Comparison of ENCODE assay signal across 30 mouse cellular contexts in genomic region chr2:72239456-72239855, GRCm38 (mm10). TPM values are rescaled to one million over a fixed set of nuclear protein-coding genes. Genes with fewer than 3 reads are reported as not detected.
A peak's percentile ranks its signal among the peaks of the same experiment; 100 is the strongest.
DNase-seq lines count a peak whose midpoint lies in the region; ATAC-seq lines count a peak whose summit lies in the region.
"Had no signal": no experiment of that assay in that cellular context is flagged by ENCODE, and none has a peak within 500 bp of the region (broad histone marks: within the 10 kb centered on the region; RNA-seq: fewer than 3 reads in every experiment).

No protein-coding gene starts in this region.

- ATAC-seq in embryonic facial prominence, embryonic 13.5 days (ENCODE audit: insufficient number of reproducible peaks, insufficient read depth, low FRiP score, low TSS enrichment, low read depth) = no peak
- no peak for ATAC-seq in heart, embryonic 16.5 days (replicated peaks; ENCODE audit: extremely low read depth, insufficient read depth, low FRiP score)
- no peak for ATAC-seq in heart, embryonic 12.5 days (ENCODE audit: insufficient number of reproducible peaks, low FRiP score)
- no peak for ATAC-seq in embryonic facial prominence, embryonic 14.5 days (ENCODE audit: low read depth)
- no peak for ATAC-seq in limb, embryonic 15.5 days (ENCODE audit: insufficient number of reproducible peaks, low FRiP score, low TSS enrichment, low read depth)
- ATAC-seq: activated CD4-positive, CD25-positive, alpha-beta regulatory T cell, adult 4 months; forebrain, postnatal 0 days; hindbrain, embryonic 16.5 days; lung, postnatal 0 days had no signal

- H3K4me1 ChIP-seq in embryonic facial prominence, embryonic 13.5 days = peaks cover 47% of the 10 kb centered on the region
- peaks cover 34% of the 10 kb centered on the region for H3K4me1 ChIP-seq in embryonic facial prominence, embryonic 10.5 days
- peaks cover 46% of the 10 kb centered on the region for H3K4me1 ChIP-seq in heart, embryonic 16.5 days (ENCODE audit: control insufficient read depth, insufficient read depth, low read length)
- peaks cover 41% of the 10 kb centered on the region for H3K4me1 ChIP-seq in heart, embryonic 12.5 days (replicated peaks)
- peaks cover 25% of the 10 kb centered on the region for H3K4me1 ChIP-seq in embryonic facial prominence, embryonic 14.5 days (ENCODE audit: control insufficient read depth, insufficient read depth, low read length)
- H3K4me1 ChIP-seq in limb, embryonic 15.5 days = peaks cover 46% of the 10 kb centered on the region
- H3K4me1 ChIP-seq: liver, embryonic 13.5 days had no signal

- WGBS in embryonic facial prominence, embryonic 13.5 days = 66% methylated on average over 8 of the region's 8 CpGs
- WGBS in embryonic facial prominence, embryonic 10.5 days = 89% methylated on average over 8 of the region's 8 CpGs
- WGBS in heart, embryonic 16.5 days = 81% methylated on average over 8 of the region's 8 CpGs
- 88% methylated on average over 8 of the region's 8 CpGs for WGBS in heart, embryonic 12.5 days
- WGBS in embryonic facial prominence, embryonic 14.5 days = 62% methylated on average over 8 of the region's 8 CpGs
- WGBS in limb, embryonic 15.5 days = 52% methylated on average over 8 of the region's 8 CpGs

- peak overlapping the region; percentile 81 for H3K27ac ChIP-seq in embryonic facial prominence, embryonic 13.5 days
- H3K27ac ChIP-seq in embryonic facial prominence, embryonic 10.5 days (replicated peaks) = no peak overlapping the region
- H3K27ac ChIP-seq in heart, embryonic 16.5 days (ENCODE audit: low read length) = peak overlapping the region; percentile 56
- H3K27ac ChIP-seq in heart, embryonic 12.5 days (ENCODE audit: poor library complexity, severe bottlenecking) = no peak overlapping the region
- H3K27ac ChIP-seq in embryonic facial prominence, embryonic 14.5 days (replicated peaks; ENCODE audit: low read depth, low read length) = peak overlapping the region; percentile 78
- H3K27ac ChIP-seq in limb, embryonic 15.5 days = peak overlapping the region; percentile 72
- H3K27ac ChIP-seq: kidney, embryonic 15.5 days; liver, embryonic 13.5 days; macrophage; neural tube, embryonic 15.5 days; stomach, postnatal 0 days had no signal

- no peak overlapping the region for H3K4me2 ChIP-seq in embryonic facial prominence, embryonic 13.5 days
- no peak overlapping the region for H3K4me2 ChIP-seq in heart, embryonic 16.5 days (ENCODE audit: low read depth, low read length)
- H3K4me2 ChIP-seq in heart, embryonic 12.5 days = no peak overlapping the region
- H3K4me2 ChIP-seq in embryonic facial prominence, embryonic 14.5 days (ENCODE audit: low read depth, low read length) = no peak overlapping the region
- H3K4me2 ChIP-seq in limb, embryonic 15.5 days = no peak overlapping the region
- H3K4me2 ChIP-seq: kidney, embryonic 15.5 days; liver, embryonic 13.5 days; neural tube, embryonic 15.5 days had no signal

- no peaks in the 10 kb centered on the region for H3K9me3 ChIP-seq in embryonic facial prominence, embryonic 13.5 days
- H3K9me3 ChIP-seq in embryonic facial prominence, embryonic 10.5 days = no peaks in the 10 kb centered on the region
- H3K9me3 ChIP-seq in heart, embryonic 16.5 days (replicated peaks; ENCODE audit: control insufficient read depth, low read length) = no peaks in the 10 kb centered on the region
- H3K9me3 ChIP-seq in heart, embryonic 12.5 days (replicated peaks) = no peaks in the 10 kb centered on the region
- H3K9me3 ChIP-seq in embryonic facial prominence, embryonic 14.5 days (ENCODE audit: control insufficient read depth, low read length) = no peaks in the 10 kb centered on the region
- H3K9me3 ChIP-seq in limb, embryonic 15.5 days = no peaks in the 10 kb centered on the region
- H3K9me3 ChIP-seq: kidney, embryonic 15.5 days; liver, embryonic 13.5 days; neural tube, embryonic 15.5 days had no signal

- no peak for DNase-seq in embryonic facial prominence, embryonic 10.5 days (ENCODE audit: low spot score)
- DNase-seq in embryonic facial prominence, embryonic 14.5 days (ENCODE audit: low spot score) = no peak
- DNase-seq in lung, postnatal 4 days = no peak
- no peak for DNase-seq in adipocyte (ENCODE audit: low spot score)
- DNase-seq: adrenal gland, adult 8-10 months; cerebellum, adult 2 months; cerebellum, postnatal 14 days; forebrain, postnatal 0 days; gastrocnemius, postnatal 14 days; kidney, adult 18-20 months; kidney, postnatal 25 days; liver, embryonic 13.5 days; lung, adult 18-20 months; midbrain, embryonic 14.5 days; right cerebral cortex, postnatal 4 days; thymus, adult 18-20 months; thymus, postnatal 25 days had no signal

- H3K27me3 ChIP-seq in embryonic facial prominence, embryonic 13.5 days = no peaks in the 10 kb centered on the region
- H3K27me3 ChIP-seq in embryonic facial prominence, embryonic 10.5 days (replicated peaks; ENCODE audit: low read depth, poor library complexity, severe bottlenecking) = no peaks in the 10 kb centered on the region
- H3K27me3 ChIP-seq in heart, embryonic 16.5 days (ENCODE audit: control insufficient read depth, insufficient read depth, low read length) = no peaks in the 10 kb centered on the region
- H3K27me3 ChIP-seq in heart, embryonic 12.5 days (replicated peaks) = no peaks in the 10 kb centered on the region
- no peaks in the 10 kb centered on the region for H3K27me3 ChIP-seq in embryonic facial prominence, embryonic 14.5 days (replicated peaks; ENCODE audit: control insufficient read depth, insufficient read depth, low read length)
- no peaks in the 10 kb centered on the region for H3K27me3 ChIP-seq in limb, embryonic 15.5 days
- H3K27me3 ChIP-seq: CH12.LX; kidney, embryonic 15.5 days; liver, embryonic 13.5 days had no signal

- no peak overlapping the region for H3K9ac ChIP-seq in embryonic facial prominence, embryonic 13.5 days
- no peak overlapping the region for H3K9ac ChIP-seq in heart, embryonic 16.5 days (ENCODE audit: low read length)
- H3K9ac ChIP-seq in heart, embryonic 12.5 days = no peak overlapping the region
- 0 out of 2 replicates have a peak overlapping the region, but pooled peaks have one; percentile 22 for H3K9ac ChIP-seq in embryonic facial prominence, embryonic 14.5 days (ENCODE audit: low read depth, low read length)
- no peak overlapping the region for H3K9ac ChIP-seq in limb, embryonic 15.5 days
- H3K9ac ChIP-seq: forebrain, postnatal 0 days; kidney, embryonic 15.5 days; liver, embryonic 13.5 days; neural tube, embryonic 15.5 days had no signal

- H3K4me3 ChIP-seq in embryonic facial prominence, embryonic 13.5 days = no peak overlapping the region
- no peak overlapping the region for H3K4me3 ChIP-seq in embryonic facial prominence, embryonic 10.5 days
- H3K4me3 ChIP-seq in heart, embryonic 16.5 days (ENCODE audit: low read length) = no peak overlapping the region
- no peak overlapping the region for H3K4me3 ChIP-seq in heart, embryonic 12.5 days
- H3K4me3 ChIP-seq in embryonic facial prominence, embryonic 14.5 days (ENCODE audit: low read depth, low read length) = no peak overlapping the region
- H3K4me3 ChIP-seq in limb, embryonic 15.5 days = no peak overlapping the region
- H3K4me3 ChIP-seq: erythroblast, embryonic 14.5 days; kidney, embryonic 15.5 days; liver, embryonic 13.5 days; neural tube, embryonic 15.5 days had no signal

- H3K36me3 ChIP-seq in embryonic facial prominence, embryonic 13.5 days = no peaks in the 10 kb centered on the region
- H3K36me3 ChIP-seq in embryonic facial prominence, embryonic 10.5 days (replicated peaks) = no peaks in the 10 kb centered on the region
- H3K36me3 ChIP-seq in heart, embryonic 16.5 days (ENCODE audit: control insufficient read depth, insufficient read depth) = no peaks in the 10 kb centered on the region
- H3K36me3 ChIP-seq in heart, embryonic 12.5 days = no peaks in the 10 kb centered on the region
- H3K36me3 ChIP-seq in embryonic facial prominence, embryonic 14.5 days (ENCODE audit: control insufficient read depth, insufficient read depth, low read length) = no peaks in the 10 kb centered on the region
- H3K36me3 ChIP-seq in limb, embryonic 15.5 days = no peaks in the 10 kb centered on the region
- H3K36me3 ChIP-seq: kidney, embryonic 15.5 days; liver, embryonic 13.5 days had no signal

RNA-seq across cellular contexts. Expression of gene Map3k20, which starts 46.0 kb away (rescaled TPM):
- polyA plus RNA-seq in embryonic facial prominence, embryonic 13.5 days (2015; fragmentation: Nextera tagmentation; extraction: Ambion mirVana) = 17.6 and 19.7 TPM in 2 replicates
- 7.3 and 8.7 TPM in 2 replicates for polyA plus RNA-seq in embryonic facial prominence, embryonic 10.5 days (2016; fragmentation: Nextera tagmentation; extraction: Ambion mirVana)
- polyA plus RNA-seq in heart, embryonic 16.5 days (2015; fragmentation: Nextera tagmentation; extraction: Ambion mirVana) = 46.4 and 49.4 TPM in 2 replicates
- polyA plus RNA-seq in heart, embryonic 12.5 days (2016; fragmentation: Nextera tagmentation; extraction: Ambion mirVana) = 77.2 and 81.3 TPM in 2 replicates
- polyA plus RNA-seq in embryonic facial prominence, embryonic 14.5 days (2014; fragmentation: Nextera tagmentation; extraction: Ambion mirVana) = 20.4 and 22.3 TPM in 2 replicates
- 21.4 and 21.8 TPM in 2 replicates for polyA plus RNA-seq in limb, embryonic 15.5 days (2015; fragmentation: Nextera tagmentation; extraction: Ambion mirVana)

Comparison
In these comparisons a context has a peak if more than half of its experiments do, and no peak if none do; other contexts are left out.
1. H3K27ac ChIP-seq: peak in embryonic facial prominence, embryonic 13.5 days (single experiment), heart, embryonic 16.5 days (single experiment), embryonic facial prominence, embryonic 14.5 days (single experiment) and limb, embryonic 15.5 days (single experiment); none in embryonic facial prominence, embryonic 10.5 days (single experiment) and heart, embryonic 12.5 days (single experiment).